ENCODE assay signal across 8 mouse cellular contexts in the genomic region with DNA sequence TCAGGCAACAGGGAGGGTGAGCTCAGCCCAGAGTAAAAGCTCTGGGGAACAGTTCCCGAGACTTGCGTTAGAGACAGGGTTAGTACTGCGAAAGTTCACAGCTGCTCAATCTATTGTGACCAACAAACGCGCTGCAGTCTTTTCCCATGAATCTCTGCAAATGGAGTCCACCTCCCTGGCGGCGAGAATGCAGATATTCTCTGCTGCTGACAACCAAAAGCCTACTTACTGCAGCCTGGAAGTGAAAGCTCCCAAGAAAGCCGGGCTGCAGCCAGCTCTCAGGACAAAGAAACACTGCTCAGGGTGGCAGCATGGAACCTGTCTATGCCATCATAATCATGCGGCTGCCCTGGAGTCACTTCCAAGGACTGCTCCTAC. TPM values are rescaled to one million over a fixed set of nuclear protein-coding genes. Genes with fewer than 3 reads are reported as not detected.
DNase-seq lines count a peak whose midpoint lies in the region; ATAC-seq lines count a peak whose summit lies in the region.

No protein-coding gene starts in this region.

- DNase-seq in embryo, embryonic 10 days (ENCODE audit: low spot score): peak; percentile 48
- peak; percentile 31 to 32 for DNase-seq in kidney, adult 8-10 months
- peak; percentile 28 for DNase-seq in telencephalon, adult 2 months (ENCODE audit: low read depth, low spot score)

- ATAC-seq in erythroblast, adult 5-6 weeks (replicated peaks; ENCODE audit: low FRiP score, poor library complexity, severe bottlenecking): no peak
- ATAC-seq in granulocyte monocyte progenitor cell, adult 5-6 weeks (replicated peaks; ENCODE audit: poor library complexity, severe bottlenecking): peak; percentile 18
- peak; percentile 55 for ATAC-seq in limb, embryonic 13.5 days (ENCODE audit: low FRiP score, low read depth)
- peak; percentile 35 for ATAC-seq in midbrain, embryonic 12.5 days (ENCODE audit: low FRiP score, low read depth)

- H3K9ac ChIP-seq in limb, embryonic 13.5 days: peak overlapping the region; percentile 53
- peak overlapping the region; percentile 61 for H3K9ac ChIP-seq in midbrain, embryonic 12.5 days (replicated peaks)

- peaks cover 9% of the 10 kb centered on the region for H3K36me3 ChIP-seq in erythroblast, embryonic 14.5 days (ENCODE audit: control insufficient read depth)
- H3K36me3 ChIP-seq in limb, embryonic 13.5 days: no peaks in the 10 kb centered on the region
- H3K36me3 ChIP-seq in midbrain, embryonic 12.5 days: no peaks in the 10 kb centered on the region

- 17% methylated on average over 9 of the region's 9 CpGs for WGBS in limb, embryonic 13.5 days
- WGBS in midbrain, embryonic 12.5 days: 22% methylated on average over 9 of the region's 9 CpGs

- H3K4me3 ChIP-seq in erythroblast, embryonic 14.5 days (replicated peaks): peak overlapping the region; percentile 81
- peak overlapping the region; percentile 52 for H3K4me3 ChIP-seq in limb, embryonic 13.5 days
- peak overlapping the region; percentile 51 for H3K4me3 ChIP-seq in midbrain, embryonic 12.5 days

- H3K4me2 ChIP-seq in limb, embryonic 13.5 days (replicated peaks): peak overlapping the region; percentile 68
- peak overlapping the region; percentile 60 for H3K4me2 ChIP-seq in midbrain, embryonic 12.5 days (replicated peaks)

- H3K9me3 ChIP-seq in erythroblast, embryonic 14.5 days (ENCODE audit: control insufficient read depth, low read length): no peaks in the 10 kb centered on the region
- H3K9me3 ChIP-seq in limb, embryonic 13.5 days: no peaks in the 10 kb centered on the region
- H3K9me3 ChIP-seq in midbrain, embryonic 12.5 days: no peaks in the 10 kb centered on the region

- peaks cover 51% of the 10 kb centered on the region for H3K4me1 ChIP-seq in erythroblast, embryonic 14.5 days (ENCODE audit: control insufficient read depth)
- peaks cover 7% of the 10 kb centered on the region; the same call in 1 of the 2 replicates for H3K4me1 ChIP-seq in limb, embryonic 13.5 days
- peaks cover 2% of the 10 kb centered on the region; the same call in 1 of the 2 replicates for H3K4me1 ChIP-seq in midbrain, embryonic 12.5 days

- H3K27ac ChIP-seq in limb, embryonic 13.5 days: peak overlapping the region; percentile 89
- peak overlapping the region; percentile 85 for H3K27ac ChIP-seq in midbrain, embryonic 12.5 days (replicated peaks)

- peaks cover 12% of the 10 kb centered on the region for H3K27me3 ChIP-seq in erythroblast, embryonic 14.5 days (ENCODE audit: control insufficient read depth)
- no peaks in the 10 kb centered on the region; the same call in 1 of the 2 replicates for H3K27me3 ChIP-seq in limb, embryonic 13.5 days
- H3K27me3 ChIP-seq in midbrain, embryonic 12.5 days: no peaks in the 10 kb centered on the region

RNA-seq across cellular contexts. Expression of gene Cd99l2, which starts 0.6 kb away (rescaled TPM):
- 0.58 and 0.65 TPM in 2 replicates for polyA plus RNA-seq in erythroblast, embryonic 14.5 days (2012)
- 0.77 and 6.1 TPM in 2 replicates for total RNA-seq in erythroblast, adult 5-6 weeks (2015; ENCODE audit: low replicate concordance)
- 6.3 and 7.0 TPM in 2 replicates for total RNA-seq in erythroblast, adult 5-6 weeks (2017; ENCODE audit: low replicate concordance)
- total RNA-seq in granulocyte monocyte progenitor cell, adult 5-6 weeks (2014; fragmentation: Nextera tagmentation): 4.1 and 7.3 TPM in 2 replicates
- 5.8 and 10.1 TPM in 2 replicates for total RNA-seq in granulocyte monocyte progenitor cell, adult 5-6 weeks (2017)
- polyA plus RNA-seq in limb, embryonic 13.5 days (2015; fragmentation: Nextera tagmentation; extraction: Ambion mirVana): 32.7 and 33.0 TPM in 2 replicates
- polyA plus RNA-seq in midbrain, embryonic 12.5 days (2016; fragmentation: Nextera tagmentation; extraction: Ambion mirVana): 38.6 and 40.0 TPM in 2 replicates

Comparison
In these comparisons a context has a peak if more than half of its experiments do, and no peak if none do; other contexts are left out.
1. RNA of gene Cd99l2, which starts 0.6 kb away (polyA plus RNA-seq): 38.6 to 40.0 TPM in midbrain, embryonic 12.5 days and 32.7 to 33.0 TPM in limb, embryonic 13.5 days; 0.58 to 0.65 TPM in erythroblast, embryonic 14.5 days; every median in the first group is over 10 times any median in the second.
2. Peak in every context shown above with its lines, with median percentiles within 50 percentile points of each other: H3K4me3 ChIP-seq and DNase-seq.